Mouse (Mus musculus): ENCODE measurements around the gene Vtcn1. TPM values are rescaled to one million over a fixed set of nuclear protein-coding genes. Genes with fewer than 3 reads are reported as not detected.

Vtcn1 gene
- polyA plus RNA-seq, 1 experiment from 2014 or later: 0.34 TPM

DNA sequence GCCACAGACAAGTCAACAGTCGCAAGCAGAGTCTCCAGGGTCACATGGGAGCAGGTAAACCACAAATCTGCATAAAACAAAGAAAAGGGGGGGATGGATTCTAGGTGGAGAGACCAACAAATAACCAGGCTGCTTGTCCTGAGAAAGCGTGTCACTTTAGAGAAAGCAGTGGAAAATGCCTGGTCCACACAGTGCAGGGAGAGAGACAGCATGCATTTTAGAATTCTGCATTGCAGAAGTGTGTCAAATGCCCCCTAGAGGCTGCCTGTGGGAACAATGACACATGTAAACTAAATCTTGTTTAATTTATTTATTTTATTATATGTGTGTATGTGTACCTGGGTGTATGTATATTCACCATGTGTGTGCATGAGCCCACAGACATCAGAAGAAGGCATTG is 4.0 kb upstream of the Vtcn1 start:
- Histone ChIP-seq H3K9ac (ENCODE audit: low read length) (no peak overlapping the region), H3K4me1 (ENCODE audit: control insufficient read depth, insufficient read depth, low read length) (no peaks in the 10 kb centered on the region), H3K27me3 (ENCODE audit: control insufficient read depth, insufficient read depth, low read length) (no peaks in the 10 kb centered on the region), H3K4me2 (ENCODE audit: low read depth, low read length) (no peak overlapping the region), H3K9me3 (replicated peaks; ENCODE audit: control insufficient read depth, low read length) (no peaks in the 10 kb centered on the region), H3K4me3 (ENCODE audit: low read length) (no peak overlapping the region), H3K27ac (ENCODE audit: low read length) (no peak overlapping the region), H3K36me3 (ENCODE audit: control insufficient read depth, insufficient read depth) (no peaks in the 10 kb centered on the region)
- WGBS: 47% methylated on average over 2 of the region's 2 CpGs
- ATAC-seq (replicated peaks; ENCODE audit: extremely low read depth, insufficient read depth, low FRiP score): no peak; the same call in 1 of the 2 replicates

DNA sequence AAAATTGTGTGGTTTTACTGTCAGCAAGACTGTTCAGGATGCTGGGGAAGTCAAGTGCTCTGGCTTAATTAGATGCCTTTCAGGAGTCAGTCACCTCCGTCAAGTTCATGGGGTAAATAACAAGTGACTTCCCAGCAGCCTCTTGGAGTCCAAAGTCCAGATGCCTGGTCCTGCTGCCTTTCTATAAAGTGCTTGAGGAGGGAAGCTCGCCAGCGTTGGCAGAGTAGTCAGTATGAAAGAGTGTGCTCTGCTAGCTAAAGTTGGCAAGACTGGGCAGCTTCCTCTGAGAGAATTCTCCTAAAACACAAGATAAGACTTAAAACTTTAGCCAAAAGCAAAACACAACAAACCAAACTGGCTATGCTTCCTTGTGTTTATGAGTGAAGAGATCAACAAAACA is 18.5 kb downstream of the Vtcn1 start:
- WGBS: 67% methylated on average over 3 of the region's 3 CpGs
- ATAC-seq (replicated peaks; ENCODE audit: extremely low read depth, insufficient read depth, low FRiP score): no peak
- H3K4me2 ChIP-seq (ENCODE audit: low read depth, low read length): no peak overlapping the region

DNA sequence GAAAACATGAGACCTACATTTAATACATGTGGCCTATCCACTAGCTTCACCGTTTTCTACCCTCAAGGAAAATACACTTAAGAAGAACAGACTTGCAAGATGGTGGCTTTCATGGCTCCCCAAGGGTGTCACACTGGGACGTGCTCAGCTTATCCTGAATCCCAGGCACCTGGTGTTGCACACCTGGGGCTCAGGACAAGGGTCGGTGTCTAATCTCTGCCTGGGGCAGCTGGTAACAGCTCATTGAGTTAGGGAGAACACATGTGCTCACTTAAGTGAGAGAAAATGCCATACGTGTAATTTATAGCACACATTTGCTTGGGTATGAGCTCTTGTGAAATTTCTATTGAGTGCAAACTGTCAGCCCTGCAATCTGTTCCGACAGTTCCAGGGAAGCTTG is 19.1 kb downstream of the Vtcn1 start:
- 66% methylated on average over 5 of the region's 5 CpGs for WGBS
- Histone ChIP-seq H3K4me3 (ENCODE audit: low read length) (no peak overlapping the region), H3K4me1 (ENCODE audit: control insufficient read depth, insufficient read depth, low read length) (no peaks in the 10 kb centered on the region), H3K9me3 (replicated peaks; ENCODE audit: control insufficient read depth, low read length) (no peaks in the 10 kb centered on the region), H3K36me3 (ENCODE audit: control insufficient read depth, insufficient read depth) (no peaks in the 10 kb centered on the region), H3K27ac (ENCODE audit: low read length) (no peak overlapping the region), H3K4me2 (ENCODE audit: low read depth, low read length) (no peak overlapping the region), H3K27me3 (ENCODE audit: control insufficient read depth, insufficient read depth, low read length) (no peaks in the 10 kb centered on the region), H3K9ac (ENCODE audit: low read length) (no peak overlapping the region)
- no peak for ATAC-seq (replicated peaks; ENCODE audit: extremely low read depth, insufficient read depth, low FRiP score)

More for the DNA sequence above, 18.5 kb downstream of the Vtcn1 start:
- no peaks in the 10 kb centered on the region for H3K36me3 ChIP-seq (ENCODE audit: control insufficient read depth, insufficient read depth)
- H3K9me3 ChIP-seq (replicated peaks; ENCODE audit: control insufficient read depth, low read length): no peaks in the 10 kb centered on the region
- no peaks in the 10 kb centered on the region for H3K4me1 ChIP-seq (ENCODE audit: control insufficient read depth, insufficient read depth, low read length)
- H3K9ac ChIP-seq (ENCODE audit: low read length): no peak overlapping the region
- no peaks in the 10 kb centered on the region for H3K27me3 ChIP-seq (ENCODE audit: control insufficient read depth, insufficient read depth, low read length)
- H3K4me3 ChIP-seq (ENCODE audit: low read length): no peak overlapping the region
- H3K27ac ChIP-seq (ENCODE audit: low read length): no peak overlapping the region

DNA sequence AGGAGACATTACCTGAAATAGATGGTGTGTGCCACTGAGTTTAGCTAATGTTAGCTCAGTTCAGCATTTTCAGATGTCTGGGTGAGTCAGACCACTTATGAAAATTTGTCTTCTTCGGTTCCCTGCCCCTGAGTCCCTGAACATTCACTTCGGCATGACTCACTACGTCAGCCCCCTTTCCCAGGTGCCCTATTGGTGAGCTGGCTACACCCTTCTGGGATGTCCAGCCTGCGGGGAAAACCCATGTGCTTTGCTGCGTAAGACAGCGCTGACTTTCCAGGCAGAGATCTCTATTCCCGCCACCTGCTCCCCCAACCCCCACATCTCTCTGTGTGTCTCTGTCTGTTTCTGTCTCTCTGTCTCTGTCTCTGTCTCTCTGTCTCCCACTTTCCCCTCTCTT is 23.1 kb downstream of the Vtcn1 start:
- 85% methylated on average over 7 of the region's 7 CpGs for WGBS
- H3K4me3 ChIP-seq (ENCODE audit: low read length): no peak overlapping the region

DNA sequence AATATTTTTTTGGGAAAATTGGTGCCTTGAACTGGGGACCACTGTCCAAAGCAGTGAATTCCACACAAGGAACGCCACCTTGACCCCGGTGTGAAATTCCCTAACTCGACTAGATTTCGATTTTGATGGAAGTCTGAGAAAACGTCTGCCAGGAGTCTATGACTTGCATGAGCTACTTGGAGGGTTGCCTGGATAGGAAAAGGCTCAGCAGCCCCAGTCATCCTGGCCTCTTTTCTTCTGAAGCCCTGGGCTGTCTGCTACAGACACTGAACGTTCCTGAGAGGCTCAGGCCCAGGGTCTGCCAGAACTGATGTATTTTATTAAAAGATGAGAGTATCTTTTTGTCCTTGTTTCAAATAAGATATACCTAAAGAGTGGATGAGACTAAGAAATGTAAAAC is 25.2 kb downstream of the Vtcn1 start:
- Histone ChIP-seq H3K9ac (ENCODE audit: low read length) (no peak overlapping the region), H3K27ac (ENCODE audit: low read length) (no peak overlapping the region), H3K4me1 (ENCODE audit: control insufficient read depth, insufficient read depth, low read length) (no peaks in the 10 kb centered on the region), H3K4me2 (ENCODE audit: low read depth, low read length) (no peak overlapping the region), H3K4me3 (ENCODE audit: low read length) (no peak overlapping the region), H3K9me3 (replicated peaks; ENCODE audit: control insufficient read depth, low read length) (no peaks in the 10 kb centered on the region), H3K36me3 (ENCODE audit: control insufficient read depth, insufficient read depth) (no peaks in the 10 kb centered on the region), H3K27me3 (ENCODE audit: control insufficient read depth, insufficient read depth, low read length) (no peaks in the 10 kb centered on the region)
- ATAC-seq (replicated peaks; ENCODE audit: extremely low read depth, insufficient read depth, low FRiP score): no peak
- 63% methylated on average over 6 of the region's 6 CpGs for WGBS

More for the DNA sequence above, 23.1 kb downstream of the Vtcn1 start:
- Histone ChIP-seq H3K9me3 (replicated peaks; ENCODE audit: control insufficient read depth, low read length) (no peaks in the 10 kb centered on the region), H3K27ac (ENCODE audit: low read length) (no peak overlapping the region), H3K36me3 (ENCODE audit: control insufficient read depth, insufficient read depth) (no peaks in the 10 kb centered on the region), H3K4me2 (ENCODE audit: low read depth, low read length) (no peak overlapping the region), H3K9ac (ENCODE audit: low read length) (no peak overlapping the region), H3K27me3 (ENCODE audit: control insufficient read depth, insufficient read depth, low read length) (no peaks in the 10 kb centered on the region), H3K4me1 (ENCODE audit: control insufficient read depth, insufficient read depth, low read length) (no peaks in the 10 kb centered on the region)
- ATAC-seq (replicated peaks; ENCODE audit: extremely low read depth, insufficient read depth, low FRiP score): no peak

DNA sequence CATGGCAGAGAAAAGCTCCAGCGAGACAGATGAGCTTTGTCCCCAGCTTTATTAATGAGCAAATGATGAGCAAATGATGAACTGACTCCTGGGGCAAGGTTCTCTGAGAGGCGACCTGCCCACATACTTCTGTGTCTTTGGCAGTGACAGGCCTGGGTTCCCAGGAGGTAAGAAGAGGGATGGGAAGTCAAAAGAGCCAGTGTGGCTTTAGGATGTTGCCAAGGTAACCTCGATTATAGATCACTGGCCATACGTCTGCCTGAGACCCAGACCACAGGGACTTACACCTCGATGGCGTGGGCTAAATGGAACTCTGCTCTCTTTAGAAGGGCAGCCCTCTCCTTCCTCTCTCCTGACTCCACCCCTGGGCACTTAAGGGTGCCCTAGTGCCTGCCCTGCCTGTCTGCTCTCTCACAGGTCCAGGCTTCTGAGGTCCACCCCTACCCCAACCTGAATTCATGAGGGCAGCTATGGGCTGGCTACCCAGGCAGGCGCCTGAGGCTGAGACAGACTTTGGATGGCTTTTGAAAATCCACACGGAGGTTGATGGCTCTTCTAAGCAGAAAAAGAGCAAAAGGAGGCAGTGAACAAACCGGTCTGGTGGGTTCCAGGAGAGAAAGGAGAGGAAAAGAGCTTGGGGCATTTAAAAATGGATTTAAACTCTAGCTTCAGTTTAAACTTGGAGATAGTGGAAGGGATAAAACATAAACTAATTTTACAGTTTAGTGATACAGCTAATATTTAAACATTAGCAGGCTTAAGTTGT is 31.0 kb downstream of the Vtcn1 start:
- 65% methylated on average over 9 of the region's 9 CpGs for WGBS
- Histone ChIP-seq H3K4me1 (ENCODE audit: control insufficient read depth, insufficient read depth, low read length) (peaks cover 7% of the 10 kb centered on the region; the same call in 1 of the 2 replicates), H3K4me2 (ENCODE audit: low read depth, low read length) (no peak overlapping the region), H3K4me3 (ENCODE audit: low read length) (no peak overlapping the region), H3K27me3 (ENCODE audit: control insufficient read depth, insufficient read depth, low read length) (no peaks in the 10 kb centered on the region), H3K27ac (ENCODE audit: low read length) (no peak overlapping the region), H3K36me3 (ENCODE audit: control insufficient read depth, insufficient read depth) (no peaks in the 10 kb centered on the region), H3K9ac (ENCODE audit: low read length) (no peak overlapping the region), H3K9me3 (replicated peaks; ENCODE audit: control insufficient read depth, low read length) (no peaks in the 10 kb centered on the region)
- no peak for ATAC-seq (replicated peaks; ENCODE audit: extremely low read depth, insufficient read depth, low FRiP score)

DNA sequence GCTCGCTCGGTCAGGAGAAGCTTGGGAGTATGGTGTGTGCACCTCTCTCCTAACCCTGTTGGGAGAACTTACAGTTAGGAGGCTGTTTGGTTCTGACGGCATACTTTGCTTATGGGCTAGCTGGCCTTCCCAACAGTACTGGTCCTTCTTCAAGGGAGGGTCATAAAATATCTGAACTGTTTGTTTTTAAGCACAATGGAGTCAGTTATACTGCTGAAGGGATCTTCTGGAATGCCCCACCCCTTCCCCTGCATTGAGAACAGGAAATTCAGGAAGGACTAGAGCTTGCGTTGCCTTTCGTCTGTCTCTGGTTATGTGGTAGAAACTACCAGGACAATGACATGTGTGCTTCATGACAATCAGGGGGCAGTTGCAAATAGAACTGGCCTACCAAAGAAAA is 31.9 kb downstream of the Vtcn1 start:
- H3K27ac ChIP-seq (ENCODE audit: low read length): no peak overlapping the region
- 74% methylated on average over 5 of the region's 5 CpGs for WGBS

DNA sequence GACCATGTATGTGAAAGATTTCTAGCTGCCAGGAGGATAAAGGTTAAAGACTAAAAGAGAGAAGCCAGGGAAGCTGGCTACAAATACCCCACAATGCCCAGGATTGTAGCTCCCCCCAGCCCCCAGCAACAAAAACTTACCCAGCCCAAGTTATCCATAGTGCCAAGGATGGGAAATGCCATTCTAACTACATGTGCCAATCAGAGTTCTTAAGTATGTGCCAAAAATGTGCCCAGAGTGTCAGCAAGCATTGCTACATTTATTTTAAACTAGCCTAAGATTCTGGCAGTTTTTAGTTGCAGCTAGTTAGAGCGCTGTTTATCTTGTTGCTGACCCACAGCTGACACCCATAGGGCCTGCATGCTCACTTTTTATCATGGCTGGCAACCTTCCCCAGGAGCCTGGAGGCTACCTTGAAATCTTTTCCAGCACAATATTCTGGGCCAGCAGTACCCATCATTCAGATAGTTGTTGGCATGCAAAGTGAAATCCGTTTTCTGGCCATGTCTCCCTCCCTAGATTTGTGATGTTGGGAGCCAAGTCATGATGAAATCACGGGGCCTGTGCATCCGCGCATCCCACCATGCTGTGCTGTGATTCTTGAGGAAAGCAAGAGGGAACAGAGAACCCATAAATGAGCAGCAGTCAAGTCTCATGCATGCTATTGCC is 33.2 kb downstream of the Vtcn1 start:
- no peak for ATAC-seq (replicated peaks; ENCODE audit: extremely low read depth, insufficient read depth, low FRiP score)
- H3K4me2 ChIP-seq (ENCODE audit: low read depth, low read length): no peak overlapping the region
- H3K27ac ChIP-seq (ENCODE audit: low read length): no peak overlapping the region
- WGBS: 78% methylated on average over 5 of the region's 5 CpGs
- no peak overlapping the region for H3K4me3 ChIP-seq (ENCODE audit: low read length)
- H3K9ac ChIP-seq (ENCODE audit: low read length): no peak overlapping the region
- no peaks in the 10 kb centered on the region for H3K9me3 ChIP-seq (replicated peaks; ENCODE audit: control insufficient read depth, low read length)
- no peaks in the 10 kb centered on the region for H3K27me3 ChIP-seq (ENCODE audit: control insufficient read depth, insufficient read depth, low read length)
- no peaks in the 10 kb centered on the region for H3K36me3 ChIP-seq (ENCODE audit: control insufficient read depth, insufficient read depth)
- H3K4me1 ChIP-seq (ENCODE audit: control insufficient read depth, insufficient read depth, low read length): peaks cover 7% of the 10 kb centered on the region; the same call in 1 of the 2 replicates

More for the DNA sequence above, 31.9 kb downstream of the Vtcn1 start:
- Histone ChIP-seq H3K4me3 (ENCODE audit: low read length) (no peak overlapping the region), H3K4me1 (ENCODE audit: control insufficient read depth, insufficient read depth, low read length) (peaks cover 7% of the 10 kb centered on the region; the same call in 1 of the 2 replicates), H3K27me3 (ENCODE audit: control insufficient read depth, insufficient read depth, low read length) (no peaks in the 10 kb centered on the region), H3K4me2 (ENCODE audit: low read depth, low read length) (no peak overlapping the region), H3K9me3 (replicated peaks; ENCODE audit: control insufficient read depth, low read length) (no peaks in the 10 kb centered on the region), H3K36me3 (ENCODE audit: control insufficient read depth, insufficient read depth) (no peaks in the 10 kb centered on the region), H3K9ac (ENCODE audit: low read length) (no peak overlapping the region)
- ATAC-seq (replicated peaks; ENCODE audit: extremely low read depth, insufficient read depth, low FRiP score): no peak
